Mouse (Mus musculus): ENCODE data around the gene Cdh5. TPM values are rescaled to one million over a fixed set of nuclear protein-coding genes. Genes with fewer than 3 reads are reported as not detected.
"Not testable (repeated sequence)": the region's sequence is repeated elsewhere in the genome, so short reads cannot be mapped to it uniquely, and the experiment has no call there.

Gene Cdh5
- total RNA-seq (2021) (10 to 100 TPM; 38.7 to 59.7 TPM), polyA plus RNA-seq (2012; rRNA removed) (57.1 and 57.2 TPM in 2 replicates)
- long read RNA-seq, partial matches to known transcripts: 0 of 6 reads
- long read RNA-seq, other reads (novel, unspliced or antisense): 3 of 6 reads

DNA sequence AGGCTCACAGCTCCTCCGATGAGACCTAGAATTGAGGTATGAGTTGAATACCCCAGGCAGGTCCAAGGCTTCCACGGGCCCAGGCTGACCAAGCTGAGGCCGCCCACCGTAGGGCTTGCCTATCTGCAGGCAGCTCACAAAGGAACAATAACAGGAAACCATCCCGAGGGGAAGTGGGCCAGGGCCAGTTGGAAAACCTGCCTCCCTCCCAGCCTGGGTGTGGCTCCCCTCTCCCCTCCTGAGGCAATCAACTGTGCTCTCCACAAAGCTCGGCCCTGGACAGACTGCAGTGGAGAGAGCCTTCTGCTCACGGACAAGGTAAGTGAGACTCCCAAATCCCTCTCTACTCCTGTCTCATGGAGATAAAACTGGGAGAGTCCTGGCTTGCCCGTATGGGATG lies at the start of gene Cdh5:
TSS of gene Cdh5 (plus strand) at position 211 of the 400 bp plus-strand sequence.
- DNase-seq: peak; percentile 67

GRCm38 (mm10) chr8:104059922-104060321 lies 41.5 kb upstream of the Cdh5 start:
- DNase-seq: no peak

GRCm38 (mm10) chr8:104060446-104060845 lies 41.0 kb upstream of the Cdh5 start:
- DNase-seq: no peak

DNA sequence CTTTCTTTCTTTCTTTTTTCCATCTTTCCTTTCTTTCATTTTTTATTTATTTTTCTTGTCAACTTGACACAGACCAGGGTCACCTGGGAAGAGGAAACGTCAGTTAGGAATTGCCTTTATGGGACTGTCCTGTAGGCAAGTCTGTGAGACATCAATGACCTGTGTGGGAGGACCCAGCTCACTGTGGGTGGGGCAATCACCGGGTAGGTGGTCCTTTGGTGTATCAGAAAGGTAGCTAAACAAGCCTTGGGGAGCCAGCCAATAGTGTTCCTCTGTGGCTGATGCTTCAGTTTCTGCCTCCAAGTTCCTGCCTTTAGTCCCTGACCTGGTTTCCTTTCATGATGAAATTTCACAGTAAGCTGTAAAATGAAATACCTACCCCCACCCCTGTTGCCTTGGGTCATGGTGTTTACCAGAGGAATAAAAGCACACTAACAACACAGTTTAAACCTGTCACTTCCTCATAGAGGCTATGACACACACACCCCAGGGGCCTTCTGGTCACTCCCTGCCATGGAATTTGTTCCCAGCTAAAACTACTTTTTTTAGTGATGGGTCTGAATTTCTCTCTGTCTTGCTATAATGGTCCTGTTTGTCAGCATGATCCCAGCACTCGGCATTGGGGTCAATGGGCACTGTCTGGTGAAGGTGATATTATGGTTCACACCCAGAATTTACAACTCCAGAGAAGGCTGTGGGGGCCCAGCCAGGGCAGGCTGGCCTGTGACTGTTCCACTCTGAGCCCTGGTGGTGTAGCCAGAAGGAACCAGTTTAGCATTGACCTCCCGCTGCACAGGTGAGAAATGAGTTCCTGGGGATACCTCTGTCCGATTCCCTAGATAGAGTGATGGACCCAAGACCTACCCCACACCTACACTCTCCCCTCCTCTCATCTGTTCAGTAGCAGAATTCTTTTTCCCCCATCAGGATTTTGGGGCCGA lies 40.1 kb upstream of the Cdh5 start:
- no peak for DNase-seq

GRCm38 (mm10) chr8:104061989-104062820 lies 39.2 kb upstream of the Cdh5 start:
- DNase-seq: no peak

DNA sequence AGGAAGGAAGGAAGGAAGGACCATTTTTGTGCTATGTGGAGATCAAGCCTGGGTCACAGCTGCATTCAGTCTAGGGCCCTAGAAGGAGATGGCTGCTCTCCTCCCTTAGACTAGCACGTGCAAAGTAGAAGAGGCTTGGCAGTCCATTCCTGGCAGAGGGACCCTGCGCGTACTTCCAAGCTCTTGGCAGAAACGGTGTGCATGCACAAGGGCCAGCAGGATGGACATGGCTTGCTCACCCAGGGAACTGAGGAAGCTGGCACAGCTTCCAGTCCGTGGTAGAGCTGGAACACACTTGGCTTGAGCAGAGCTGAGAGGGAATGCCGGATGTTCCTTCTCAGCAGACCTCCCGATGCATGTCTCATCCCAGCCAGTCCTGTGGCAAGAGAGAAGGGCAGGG lies 36.2 kb upstream of the Cdh5 start:
- DNase-seq: no peak

DNA sequence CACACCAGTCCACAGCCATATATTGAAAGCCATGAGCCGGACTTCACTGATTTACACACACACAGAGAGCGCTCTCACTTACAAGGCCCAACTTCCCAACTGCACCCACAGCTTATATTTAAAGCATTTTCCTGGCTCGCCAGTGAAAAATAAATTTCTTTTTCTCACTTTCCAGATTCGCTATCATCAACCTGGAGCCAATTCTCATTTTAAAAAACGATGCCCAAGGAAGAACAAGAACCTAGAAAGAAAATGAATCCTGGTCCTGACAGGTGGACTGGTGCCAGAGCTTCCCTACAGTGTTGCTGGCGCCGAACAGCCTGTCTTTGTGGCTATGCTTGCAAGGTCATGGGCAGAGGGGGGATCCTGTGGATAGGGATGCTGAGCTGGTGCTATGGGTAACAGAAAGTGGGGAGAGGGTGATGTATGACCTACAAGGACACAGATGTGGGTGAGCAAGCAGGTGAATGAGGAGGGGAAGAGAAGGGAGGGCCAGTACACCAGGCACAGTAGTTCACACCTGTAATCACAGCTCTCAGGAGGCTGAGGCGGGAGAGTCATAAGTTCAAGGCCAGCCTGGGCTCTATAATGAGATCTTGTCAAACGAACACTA lies 35.4 kb upstream of the Cdh5 start:
- no peak for DNase-seq

- no peak for DNase-seq
These were observed 34.0 kb upstream of the Cdh5 start for GRCm38 (mm10) chr8:104067390-104067925.

DNA sequence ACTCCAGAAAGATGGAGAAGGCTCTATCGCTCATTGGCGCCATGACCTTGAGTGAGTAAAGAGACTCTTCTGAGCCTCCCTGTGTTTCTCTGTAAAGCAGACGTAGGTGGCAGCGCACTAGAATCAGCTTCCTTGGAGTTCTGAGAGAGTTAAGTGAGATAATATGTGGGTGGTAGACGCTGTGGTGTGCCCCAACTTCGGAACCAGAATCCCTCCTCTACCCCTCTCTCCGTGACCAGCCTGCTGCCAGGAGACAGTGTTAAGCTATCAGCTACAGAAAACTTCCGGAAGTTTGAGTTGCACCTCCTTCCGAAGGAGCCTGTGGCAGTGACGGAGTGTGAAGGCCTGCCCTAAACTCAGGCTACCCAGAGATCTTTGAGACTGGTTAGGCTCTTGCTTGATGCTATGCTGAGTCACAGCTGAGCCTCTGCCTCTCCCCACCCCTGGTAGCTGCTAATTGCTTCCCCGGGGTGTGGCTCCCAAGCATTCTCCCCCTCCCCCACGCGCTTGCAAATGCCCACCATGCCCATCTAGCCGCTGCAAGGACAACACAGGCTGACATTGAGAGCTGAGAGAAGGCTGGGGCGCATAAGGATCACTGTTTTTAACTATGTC lies 32.9 kb upstream of the Cdh5 start:
- no peak for DNase-seq

- DNase-seq: not testable (repeated sequence)
These were observed 31.1 kb upstream of the Cdh5 start for GRCm38 (mm10) chr8:104070201-104070865.

DNA sequence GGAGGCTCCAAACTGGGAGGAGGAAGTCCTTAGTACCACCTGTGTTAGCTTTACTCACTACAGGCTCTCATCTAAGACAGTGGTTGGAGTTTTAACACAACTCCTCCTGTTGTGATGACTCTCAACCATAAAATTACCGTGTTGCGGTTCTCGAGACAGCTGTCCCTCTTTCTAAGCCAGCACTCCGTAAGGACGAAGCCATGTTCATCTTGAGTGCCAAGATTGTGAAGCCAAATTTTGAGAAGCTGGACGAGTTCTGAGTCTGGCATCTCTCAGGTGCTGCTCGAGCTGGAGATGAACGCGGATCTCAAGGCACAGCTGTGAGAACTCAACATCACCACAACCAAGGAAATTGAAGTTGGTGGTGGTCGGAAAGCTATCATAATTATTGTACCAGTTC lies 30.5 kb upstream of the Cdh5 start:
- no peak for DNase-seq

- DNase-seq: no peak
These were observed 26.3 kb upstream of the Cdh5 start for GRCm38 (mm10) chr8:104075079-104075478.

GRCm38 (mm10) chr8:104076541-104077412 lies 24.6 kb upstream of the Cdh5 start:
- peak; percentile 66 for DNase-seq

DNA sequence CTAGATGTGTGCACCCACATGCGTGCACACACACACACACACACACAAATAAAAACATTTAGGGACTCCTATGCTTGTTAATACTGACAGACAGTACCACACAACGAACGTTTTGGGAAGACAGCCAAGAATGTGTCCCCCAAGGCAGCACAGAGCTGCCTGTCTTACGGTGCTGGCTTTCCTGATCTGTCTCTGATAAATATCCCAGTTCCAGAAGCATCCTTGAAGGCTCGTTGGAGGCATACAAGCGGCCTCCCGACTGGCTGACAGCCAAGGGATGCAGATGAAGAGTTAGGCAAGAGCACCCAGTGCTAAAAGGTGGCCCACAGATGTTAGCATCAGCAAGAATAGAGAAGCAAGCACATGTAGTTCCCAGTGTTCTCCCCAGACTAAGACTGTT lies 23.3 kb upstream of the Cdh5 start:
- DNase-seq: no peak

DNA sequence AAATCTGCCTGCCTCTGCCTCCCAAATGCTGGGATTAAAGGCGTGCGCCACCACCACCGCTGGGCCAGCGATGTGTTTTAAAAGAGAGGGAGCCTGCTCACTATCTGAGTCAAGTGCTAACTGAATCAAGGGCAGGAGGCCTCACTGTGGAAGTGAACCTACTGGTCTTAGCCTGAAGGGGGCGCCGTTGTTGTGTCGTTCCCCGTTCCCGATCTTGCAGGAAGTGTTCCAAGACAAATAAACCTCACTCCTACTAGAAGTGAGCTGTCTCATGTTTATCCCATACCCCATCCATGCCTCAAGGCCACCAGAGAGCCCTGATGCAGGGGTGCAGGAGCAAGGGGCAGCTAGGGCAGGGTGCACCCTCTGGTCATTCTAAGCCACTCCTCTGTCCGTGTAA lies 16.1 kb upstream of the Cdh5 start:
- DNase-seq: no peak

- no peak for DNase-seq
These were observed 14.8 kb upstream of the Cdh5 start for GRCm38 (mm10) chr8:104086615-104087014.

GRCm38 (mm10) chr8:104087091-104087490 lies 14.3 kb upstream of the Cdh5 start:
- DNase-seq: no peak

DNA sequence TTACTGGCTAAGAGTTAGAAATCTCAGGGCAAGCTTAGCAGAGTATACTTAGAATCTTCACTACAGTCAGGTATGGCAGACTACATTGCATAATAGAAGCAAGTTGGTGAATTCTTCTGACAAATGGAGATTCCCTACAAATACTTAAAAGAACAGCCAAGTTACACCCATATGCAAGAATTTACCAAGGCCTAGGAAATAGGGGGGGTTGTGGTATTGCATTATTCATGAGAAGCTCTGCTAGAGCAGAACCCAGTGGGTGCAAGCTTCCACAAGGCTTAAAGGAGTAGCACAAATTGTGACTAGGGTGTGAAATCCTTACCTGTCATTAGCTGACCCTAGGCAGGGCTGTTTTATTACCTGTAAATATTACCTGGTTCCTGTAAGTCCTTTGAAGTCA lies 13.5 kb upstream of the Cdh5 start:
- not testable (repeated sequence) for DNase-seq

DNA sequence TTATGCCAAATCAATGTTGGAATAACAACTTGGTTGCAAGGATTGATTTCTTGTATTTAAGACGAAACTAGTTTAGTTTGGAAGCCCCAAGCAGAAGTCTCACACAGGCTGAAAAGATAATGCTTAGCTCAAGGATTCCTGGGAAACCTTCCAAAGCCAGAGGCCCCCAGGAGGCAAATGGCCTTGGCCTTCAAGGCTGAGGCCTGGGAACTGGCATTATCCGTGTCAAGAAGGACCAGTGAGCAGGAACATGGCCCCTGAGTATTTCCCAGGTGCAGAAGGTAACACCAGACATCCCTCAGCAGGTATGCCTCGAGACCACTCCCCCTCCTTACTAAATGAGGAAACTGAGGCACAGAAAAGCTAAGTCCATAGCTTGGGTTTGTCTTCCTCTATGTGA lies 12.5 kb upstream of the Cdh5 start:
- peak; percentile 68 for DNase-seq
